Mouse (Mus musculus): Measurements from ENCODE around the gene Adam1a.
A peak's percentile ranks its signal among the peaks of the same experiment; 100 is the strongest.

Adam1a gene

DNA sequence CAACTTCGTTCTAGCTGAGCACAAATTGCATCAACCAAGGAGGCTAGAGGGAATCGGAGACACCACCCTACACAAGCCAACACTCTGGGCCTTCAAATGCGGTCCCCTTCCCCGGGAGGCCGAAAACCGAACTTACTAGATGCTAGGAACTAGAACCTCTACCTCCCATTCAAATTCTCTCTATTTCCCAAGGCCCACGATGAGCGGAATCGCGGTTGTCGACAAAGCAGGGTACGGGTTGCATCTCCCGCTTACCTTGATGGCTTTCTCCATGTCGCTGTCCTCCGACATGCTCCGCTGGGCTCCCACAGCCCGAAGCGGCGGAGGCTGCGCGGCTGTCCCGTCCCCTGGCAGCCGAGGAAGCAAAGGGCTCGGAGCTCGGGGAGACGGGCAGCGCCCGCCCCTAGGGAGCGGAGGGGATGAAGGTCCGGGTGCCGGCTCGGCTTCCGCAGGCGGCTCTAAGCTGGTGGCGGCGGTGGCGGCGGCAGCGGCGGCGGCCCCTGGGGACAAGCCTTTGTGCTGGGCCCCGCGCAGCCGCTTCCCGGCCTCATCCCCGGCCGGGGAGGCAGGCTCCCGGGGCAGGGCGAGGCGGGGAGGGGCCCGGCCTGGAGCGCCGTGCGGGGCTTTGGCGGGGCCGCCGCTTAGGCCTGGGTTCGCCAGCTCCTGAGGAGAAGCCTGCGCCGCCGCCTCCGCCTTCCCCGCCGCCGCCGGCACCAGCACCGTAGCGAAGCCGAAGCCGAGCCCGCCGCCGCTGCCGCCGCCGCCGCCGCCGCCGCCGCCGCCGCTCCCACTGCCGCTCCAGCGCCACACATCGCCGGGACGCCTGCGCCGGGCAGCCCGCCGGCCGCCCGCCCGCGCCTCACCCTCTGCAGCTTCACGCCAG, at the start of gene Adam1a, which contains the start of gene Gm42878:
TSS of gene Adam1a (minus strand) at position 573 of the 883 bp plus-strand sequence.
TSS of gene Gm42878 (minus strand) at position 573 of the 883 bp plus-strand sequence.
- peak; percentile 33 to 43 for DNase-seq

DNA sequence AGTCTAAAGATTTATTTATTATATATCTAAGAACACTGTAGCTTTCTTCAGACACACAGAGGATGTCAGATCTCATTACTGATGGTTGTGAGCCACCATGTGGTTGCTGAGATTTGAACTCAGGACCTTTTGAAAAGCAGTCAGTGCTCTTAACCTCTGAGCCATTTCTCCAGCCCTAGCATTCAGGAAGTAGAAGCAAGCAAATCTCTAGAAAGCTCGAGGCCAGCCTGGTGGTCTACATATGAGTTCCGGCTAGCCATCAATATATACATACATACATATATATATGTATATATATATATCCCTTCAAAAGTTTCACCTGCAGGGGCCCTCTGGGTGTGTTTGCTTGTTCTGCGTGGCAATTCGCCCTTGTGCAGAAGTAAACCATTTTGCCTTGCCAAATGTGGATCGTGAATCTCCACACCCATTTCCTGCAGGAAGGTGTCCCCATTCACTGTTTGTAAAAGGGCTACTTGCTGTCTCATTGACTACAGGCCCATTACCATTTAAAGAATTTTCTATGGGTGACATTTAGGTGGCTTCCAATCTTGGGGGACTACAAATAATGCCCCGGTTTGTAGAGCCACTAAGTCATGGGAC, 49.5 kb upstream of the Adam1a start:
- DNase-seq = no peak

DNA sequence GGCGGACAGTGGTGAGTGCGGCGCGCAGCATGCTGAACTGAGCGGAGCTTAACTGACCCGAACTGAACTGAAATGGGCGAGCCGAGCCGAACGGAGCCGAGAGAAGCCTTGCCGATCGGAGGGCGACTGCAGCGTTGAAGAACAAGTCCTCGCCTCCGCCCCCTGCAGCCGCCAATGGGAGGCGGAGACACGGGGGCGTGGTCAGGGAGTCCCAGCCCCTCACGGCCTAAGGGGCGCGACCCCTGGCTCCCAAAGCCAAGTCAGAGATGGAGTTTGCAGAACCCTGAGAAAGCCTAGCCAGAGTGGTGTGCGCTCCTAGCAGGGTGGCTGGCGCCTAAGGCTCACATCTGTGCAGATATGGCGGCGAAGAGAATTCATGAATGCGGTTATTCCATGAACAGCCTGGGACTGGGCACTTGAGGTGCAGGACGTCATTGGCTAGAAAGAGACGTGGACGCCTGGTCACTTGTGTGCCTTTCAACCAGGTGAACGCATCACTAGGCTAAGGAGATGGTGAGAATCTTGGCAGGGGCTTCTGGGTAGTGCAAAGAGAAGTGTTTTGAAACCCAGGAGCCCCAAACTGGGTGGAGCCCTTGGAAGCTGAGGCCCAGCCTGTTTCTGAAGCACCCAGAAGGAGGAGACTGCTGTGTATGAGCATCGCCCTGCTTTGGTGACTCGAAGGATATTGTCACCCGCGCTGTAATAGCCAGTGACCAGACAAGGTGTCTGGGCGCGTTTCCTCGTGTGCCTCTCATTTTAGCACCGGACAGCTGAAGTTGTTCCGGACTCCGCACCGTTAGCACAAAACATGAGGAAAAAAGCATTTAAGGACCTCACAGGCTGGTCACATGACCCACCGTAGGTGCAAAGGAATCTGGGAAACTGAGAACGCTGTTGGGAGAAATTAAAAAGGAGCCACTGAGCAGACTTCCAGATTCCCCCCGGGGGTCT, 48.4 kb upstream of the Adam1a start, which contains the start of gene Aldh2:
TSS of gene Aldh2 (minus strand) at position 374 of the 951 bp plus-strand sequence.
- peak; percentile 73 to 79 for DNase-seq

DNA sequence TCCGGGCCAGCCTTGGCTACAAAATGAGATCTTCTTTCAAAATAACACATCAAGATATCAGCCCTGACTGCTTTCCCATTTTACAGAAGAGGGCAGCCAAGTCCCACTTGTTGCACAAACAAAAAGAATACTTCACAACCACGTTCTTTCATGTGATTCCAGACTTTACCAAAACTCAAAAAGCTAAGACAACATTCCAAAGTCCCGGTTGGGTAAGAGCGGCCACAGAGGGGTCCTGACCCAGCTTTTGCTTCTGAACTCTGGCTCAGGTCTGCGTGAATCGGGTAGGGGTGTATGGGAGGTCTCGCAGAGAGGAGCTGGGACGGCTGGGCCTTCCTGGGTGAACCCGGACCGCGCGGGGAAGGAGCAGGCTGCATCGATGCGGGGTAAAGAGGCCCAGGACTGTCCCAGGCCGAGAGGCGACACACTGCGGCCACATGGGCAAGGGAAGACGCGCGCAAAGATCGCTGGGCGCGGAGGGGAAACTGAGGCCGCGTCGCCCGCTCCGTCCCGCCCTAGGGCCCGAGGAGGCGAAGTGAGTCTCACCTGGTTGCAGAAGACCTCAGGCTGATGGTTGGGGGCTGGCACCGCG, 47.6 kb upstream of the Adam1a start:
- DNase-seq = no peak

DNA sequence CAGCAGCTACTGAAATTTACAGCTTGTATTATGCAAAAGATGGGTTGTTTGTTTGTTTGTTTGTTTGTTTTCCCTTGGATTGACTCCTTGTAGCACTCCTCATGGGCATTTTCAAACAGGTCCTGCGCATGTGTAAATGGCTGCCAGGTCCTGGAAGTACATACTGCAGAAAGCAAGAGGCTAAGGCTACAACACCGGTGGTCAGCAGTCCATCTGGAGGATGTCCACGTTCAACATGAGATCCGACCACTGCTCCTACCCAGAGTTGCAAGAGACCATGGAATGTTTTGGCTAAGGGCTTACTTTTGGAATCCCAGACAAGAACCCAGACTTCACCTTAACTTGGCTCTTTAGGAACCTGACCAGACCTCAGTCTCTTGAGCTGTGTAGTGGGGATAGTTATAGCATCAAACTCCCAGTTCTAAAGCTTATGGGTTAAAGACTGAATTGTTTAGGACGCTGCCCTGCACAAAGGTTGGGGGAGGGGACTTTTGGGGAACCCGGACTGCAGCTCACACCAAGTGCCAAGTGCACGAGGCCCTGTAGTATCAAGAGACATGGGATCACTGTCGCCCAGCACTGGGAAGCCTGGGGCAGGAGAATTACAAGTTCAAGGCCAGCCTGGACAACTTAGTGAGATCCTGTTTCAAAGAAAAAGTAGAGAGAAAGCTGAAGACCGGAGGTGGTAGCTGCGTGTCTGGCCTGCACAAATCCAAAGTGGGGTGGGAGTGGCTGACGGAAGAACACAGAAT, 47.0 kb upstream of the Adam1a start:
- no peak for DNase-seq

DNA sequence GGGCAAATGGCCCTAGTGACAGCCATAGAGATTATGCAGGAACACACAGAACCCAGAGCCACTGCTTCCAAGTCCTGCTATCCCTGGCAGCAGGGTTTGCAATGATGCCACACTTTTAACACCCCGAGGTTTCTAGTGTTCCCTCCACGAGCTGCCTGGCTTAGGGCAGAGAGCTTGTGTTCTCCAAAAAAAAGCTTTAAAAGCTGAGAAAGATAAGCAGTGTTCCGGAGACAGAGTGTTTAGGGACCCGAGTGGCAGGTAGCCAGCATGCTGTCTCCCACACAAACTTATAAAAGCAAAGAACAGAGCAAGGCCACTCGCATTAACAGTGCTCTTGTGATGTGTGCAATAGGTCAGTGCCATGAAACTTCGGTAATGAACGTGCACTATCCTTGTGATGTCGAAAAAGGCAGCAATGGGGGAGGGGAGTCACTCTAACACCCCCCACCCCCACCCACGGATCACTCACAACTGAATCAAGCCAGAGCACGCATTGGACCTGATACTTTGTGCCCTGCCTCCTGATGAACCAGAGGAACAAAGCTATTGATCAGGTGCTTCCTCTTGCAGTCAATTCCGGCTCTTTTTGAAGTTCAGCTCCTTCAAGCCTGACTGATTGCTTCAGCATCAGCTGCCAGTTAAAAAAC, 46.3 kb upstream of the Adam1a start:
- no peak for DNase-seq

DNA sequence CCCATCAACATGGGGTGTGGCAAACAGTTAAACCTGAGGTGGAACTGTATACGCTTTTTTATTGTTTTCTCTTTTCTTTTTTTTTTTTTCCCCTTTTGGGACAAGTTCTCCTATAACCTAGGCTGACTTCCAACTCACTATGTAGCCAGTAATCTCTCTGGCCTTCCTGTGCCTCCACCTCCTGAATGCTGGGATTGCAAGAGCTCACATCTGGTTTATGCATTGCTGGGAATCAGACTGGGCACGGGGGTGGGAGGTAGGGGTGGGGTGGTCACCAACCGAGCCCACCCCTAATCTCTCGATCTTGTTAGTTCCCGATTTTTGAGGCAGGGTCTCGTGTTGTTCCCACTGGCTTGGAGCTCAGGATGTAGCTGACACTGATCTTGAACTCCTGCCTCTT, 44.6 kb upstream of the Adam1a start:
- no peak for DNase-seq

DNA sequence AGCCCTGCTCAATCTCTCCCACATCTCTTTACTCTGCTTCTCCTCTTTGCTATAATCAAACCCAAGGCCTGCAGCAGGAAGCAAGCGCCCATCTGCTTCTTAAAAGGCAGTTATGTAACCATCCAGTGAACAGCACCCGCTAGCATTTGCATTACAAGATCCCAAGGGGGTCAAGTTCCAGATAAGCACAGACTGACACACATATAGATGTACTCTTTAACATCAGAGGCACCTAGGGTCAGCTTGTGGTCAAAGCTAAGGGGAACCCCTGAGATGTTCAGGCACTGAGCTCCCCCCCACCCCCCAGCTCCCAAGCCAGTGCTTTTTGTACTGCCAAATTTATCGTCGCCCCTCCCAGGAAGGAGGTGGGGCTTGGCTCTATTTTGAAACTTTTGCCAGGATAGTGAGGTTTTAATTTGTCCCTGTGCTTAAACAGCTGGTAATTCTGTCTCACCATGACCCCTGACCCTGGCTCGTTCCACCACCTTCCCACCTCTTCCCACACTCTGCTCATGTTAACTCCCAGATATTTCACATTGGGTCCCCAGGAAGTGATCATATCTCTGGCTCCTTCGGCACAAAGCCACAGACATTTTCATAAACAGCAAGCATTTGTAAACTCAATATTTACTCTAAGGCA, 41.2 kb upstream of the Adam1a start:
- DNase-seq = peak in 1 of 2 experiments; percentile 27

DNA sequence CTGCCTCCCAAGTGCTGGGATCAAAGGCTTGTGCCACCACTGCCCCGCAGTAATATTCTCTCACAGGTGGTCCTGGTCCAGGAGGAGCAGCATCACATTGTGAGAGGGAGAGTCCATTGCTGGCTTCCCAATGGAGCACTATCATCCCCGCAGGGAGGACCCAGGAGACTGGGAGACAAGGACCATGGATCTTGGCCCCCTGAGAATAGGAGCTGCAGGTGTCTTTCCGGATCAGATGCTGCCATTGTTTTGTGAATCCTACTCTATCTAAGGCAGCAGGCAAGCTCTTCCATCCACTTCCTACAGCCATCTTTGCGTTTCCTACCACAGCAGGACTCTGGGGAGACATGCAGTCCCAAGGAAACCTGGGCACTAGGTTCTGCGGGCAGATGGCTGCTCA, 40.4 kb upstream of the Adam1a start:
- DNase-seq = no peak

DNA sequence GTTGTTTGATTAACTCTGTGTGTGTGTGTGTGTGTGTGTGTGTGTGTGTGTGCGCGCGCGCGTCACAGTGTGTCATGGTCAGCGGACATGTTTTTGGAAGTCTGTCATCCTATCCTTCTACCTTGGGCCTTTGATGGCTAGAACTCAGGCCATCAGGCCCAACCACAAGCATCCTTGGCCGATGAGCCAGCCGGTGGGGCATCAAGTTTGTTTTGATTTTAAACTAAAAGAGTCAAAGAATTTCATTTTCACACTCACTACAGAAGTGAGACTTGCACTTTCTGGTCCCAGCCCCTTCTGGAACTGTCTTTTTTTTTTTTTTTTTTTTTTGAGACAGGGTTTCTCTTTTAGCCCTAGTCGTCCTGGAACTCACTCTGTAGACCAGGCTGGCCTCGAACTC, 39.7 kb upstream of the Adam1a start:
- DNase-seq = no peak

DNA sequence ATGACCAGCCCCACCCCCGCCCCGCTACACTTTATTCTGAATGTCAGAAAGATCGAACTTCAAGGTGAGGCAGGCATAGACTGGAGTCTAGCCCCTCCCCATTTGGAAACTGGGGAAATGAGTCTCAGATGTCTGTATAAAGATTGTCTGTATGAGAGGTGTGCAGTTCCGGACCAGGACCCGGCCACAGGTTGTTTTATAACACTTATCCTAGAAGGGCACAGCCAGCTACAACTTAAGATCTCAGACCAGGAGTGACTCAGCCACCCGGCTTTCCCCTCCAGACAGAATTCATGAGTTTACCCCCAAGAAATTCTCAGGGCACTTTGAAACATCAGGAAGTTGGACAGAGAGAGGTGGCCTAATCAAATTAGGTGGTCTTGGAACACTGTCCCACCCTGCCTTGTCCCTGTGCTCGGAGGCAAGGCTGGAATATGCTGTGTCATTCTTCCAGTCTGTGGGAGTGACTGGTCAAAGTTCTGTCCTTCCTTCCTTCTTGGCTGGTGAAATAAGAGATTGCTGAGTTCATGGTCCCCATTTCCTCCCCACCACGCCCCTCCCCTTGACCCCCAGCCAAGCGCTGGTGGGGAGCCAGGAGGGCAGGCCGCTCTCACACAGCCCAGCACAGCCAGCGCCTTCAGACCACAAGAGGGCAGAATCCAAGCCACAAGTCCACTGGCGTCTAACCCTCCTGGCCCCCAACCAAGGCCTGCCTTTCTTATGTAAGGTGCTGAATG, 38.7 kb upstream of the Adam1a start:
- peak; percentile 30 to 36 for DNase-seq

DNA sequence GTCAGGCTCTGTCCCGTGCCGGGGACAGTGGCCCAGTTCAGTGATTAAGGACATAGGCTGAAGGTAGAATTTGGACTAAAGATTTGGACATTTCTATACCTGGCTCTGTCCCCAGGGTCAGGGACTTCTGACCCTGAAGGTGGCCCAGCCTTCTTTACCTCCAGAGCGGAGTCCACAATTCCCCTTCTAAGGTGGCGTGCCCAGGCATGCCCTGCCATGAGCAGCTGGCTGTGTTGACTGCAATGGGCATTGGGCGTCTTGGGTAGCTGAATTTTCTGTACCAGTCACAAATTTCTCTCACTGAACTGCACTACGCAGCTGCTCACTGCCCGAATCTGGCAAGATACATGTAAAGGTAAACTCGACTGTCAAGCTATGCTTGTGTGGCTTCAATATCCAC, 36.7 kb upstream of the Adam1a start:
- DNase-seq = no peak

DNA sequence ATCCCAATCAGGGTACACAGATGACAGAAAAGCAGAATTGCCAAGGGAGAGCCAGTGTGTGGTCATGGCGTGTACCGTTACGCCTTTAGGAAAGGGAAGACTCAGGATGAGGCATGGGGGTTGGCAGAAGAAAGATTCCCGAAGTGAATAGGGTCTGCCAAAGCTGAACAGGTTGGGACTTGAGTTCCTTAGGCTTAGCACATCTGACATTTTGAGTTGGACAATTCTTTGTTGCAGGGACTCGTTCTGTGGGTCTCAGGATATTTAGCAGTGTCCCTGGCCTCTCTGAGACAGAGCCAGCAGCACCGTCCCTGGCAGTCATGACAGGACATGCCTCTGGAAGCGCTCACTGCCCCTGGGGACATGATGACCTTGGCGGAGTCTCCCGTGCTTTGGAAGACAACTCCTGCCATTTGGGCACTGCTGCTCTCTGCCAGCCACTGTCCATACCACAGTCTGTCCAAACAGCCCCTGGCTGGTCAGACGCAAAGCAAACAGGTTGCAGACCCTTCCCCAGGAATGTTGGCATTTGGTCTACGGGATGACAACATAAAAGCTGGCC, 31.7 kb upstream of the Adam1a start:
- DNase-seq = no peak

DNA sequence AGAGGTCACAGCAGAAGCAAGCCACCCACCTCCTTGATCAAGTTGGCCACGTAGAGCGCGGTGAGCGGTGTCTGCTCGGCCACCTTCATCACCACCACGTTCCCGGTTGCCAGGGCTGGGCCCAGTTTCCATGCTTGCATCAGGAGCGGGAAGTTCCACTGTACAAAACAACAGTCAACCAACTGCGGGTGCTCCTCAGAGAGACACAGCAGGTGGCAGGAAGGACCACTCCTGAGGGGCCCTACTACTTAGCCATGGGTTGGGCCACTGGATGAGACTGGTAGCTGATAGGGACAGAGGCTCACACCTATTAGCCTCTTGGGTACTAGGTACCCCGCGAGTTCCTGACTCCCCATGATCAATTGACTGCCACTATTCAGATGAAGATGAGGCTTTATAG, 30.6 kb upstream of the Adam1a start:
- no peak for DNase-seq

DNA sequence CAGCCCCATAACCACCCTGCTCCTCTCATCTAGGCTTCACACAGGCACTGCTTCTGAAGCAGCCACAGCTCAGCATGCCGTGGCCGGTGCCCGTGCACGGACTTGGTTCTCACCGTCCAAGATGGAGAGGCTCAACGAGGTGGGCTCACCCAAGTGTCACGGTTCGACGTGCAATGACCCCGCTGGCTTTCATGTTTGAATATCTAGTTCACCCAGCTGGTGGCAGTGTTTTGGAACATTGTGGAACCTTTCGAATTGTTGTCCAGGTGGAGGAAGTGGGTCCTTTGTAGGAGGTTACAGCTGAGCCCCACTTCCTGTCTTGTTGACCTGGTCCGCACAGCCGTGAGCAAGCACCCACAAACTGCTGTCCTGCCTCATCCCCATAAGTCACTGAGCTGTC, 28.9 kb upstream of the Adam1a start:
- DNase-seq = peak; percentile 16 to 61

DNA sequence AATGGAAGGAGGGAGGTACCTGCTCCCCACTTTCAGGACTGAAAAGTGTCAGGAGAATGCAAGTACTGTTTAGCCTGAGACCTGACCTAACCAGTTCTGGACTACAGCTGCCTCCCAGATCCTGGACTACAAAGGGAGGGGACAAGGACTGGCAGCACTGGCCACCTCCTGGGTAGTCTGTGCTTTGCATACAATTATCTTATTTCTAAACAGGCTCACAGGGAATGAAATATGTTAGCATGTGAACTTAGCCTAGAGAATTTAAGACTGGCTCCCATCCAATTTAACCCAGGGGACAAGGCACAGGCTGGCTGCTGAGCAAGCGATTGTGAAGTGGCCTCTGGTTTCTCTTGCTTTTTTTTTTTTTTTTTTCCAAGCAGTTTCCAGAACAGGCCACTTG, 25.5 kb upstream of the Adam1a start:
- no peak for DNase-seq

DNA sequence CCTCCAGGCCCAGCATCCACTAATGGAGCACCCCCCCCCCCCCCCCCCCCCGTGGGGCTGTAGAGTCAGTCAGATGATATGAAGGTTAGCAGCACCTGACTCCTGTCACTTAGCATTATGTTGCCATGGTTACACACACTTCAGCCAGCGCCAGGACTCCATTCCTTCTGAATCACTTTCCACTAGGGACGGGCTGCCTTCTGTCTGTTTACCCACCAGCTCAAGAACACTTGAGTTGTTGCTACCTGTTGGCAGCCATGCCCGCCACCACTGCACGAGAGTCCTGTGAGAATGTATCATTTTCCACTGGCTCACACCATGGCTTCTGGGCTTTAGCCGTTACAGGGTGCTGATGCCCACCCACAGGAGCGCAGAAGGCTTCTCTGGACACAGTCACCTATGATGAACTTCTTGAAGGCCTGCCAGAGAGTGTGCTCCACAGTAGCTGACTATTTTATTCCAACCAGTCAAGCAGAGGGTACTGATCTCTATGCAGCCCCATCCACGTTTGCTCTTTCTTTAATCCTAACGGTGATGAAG, 24.7 kb upstream of the Adam1a start:
- DNase-seq = no peak

DNA sequence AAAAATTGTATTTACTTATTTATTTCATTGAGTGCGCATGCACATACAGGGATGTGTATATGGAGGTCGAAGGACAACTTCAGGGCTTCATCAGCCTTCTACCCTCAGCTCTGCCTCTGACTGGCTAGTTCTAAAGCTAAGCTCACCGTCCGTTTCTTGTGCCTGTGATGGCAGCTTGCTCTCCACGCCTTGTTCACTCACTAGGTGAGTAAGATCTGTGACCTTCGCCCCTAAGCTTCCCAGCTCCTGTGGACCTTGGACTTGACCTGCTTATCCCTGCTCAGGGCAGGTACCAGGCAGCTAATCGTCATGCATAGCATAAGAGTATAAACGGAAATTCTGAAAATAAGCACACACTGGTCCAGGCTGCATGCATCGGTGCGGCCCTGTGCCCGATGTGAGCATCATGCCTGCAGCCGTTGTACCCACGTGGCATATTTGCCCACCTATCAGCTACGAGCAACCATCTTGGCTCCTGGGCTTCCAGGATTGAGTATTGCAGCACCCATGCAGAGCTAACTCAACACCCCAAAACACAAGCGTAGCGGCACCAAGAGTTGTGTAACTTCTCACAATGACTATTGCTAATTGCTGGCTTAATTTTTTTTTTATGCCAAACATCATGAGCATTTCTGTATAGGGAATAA, 20.9 kb upstream of the Adam1a start:
- no peak for DNase-seq

DNA sequence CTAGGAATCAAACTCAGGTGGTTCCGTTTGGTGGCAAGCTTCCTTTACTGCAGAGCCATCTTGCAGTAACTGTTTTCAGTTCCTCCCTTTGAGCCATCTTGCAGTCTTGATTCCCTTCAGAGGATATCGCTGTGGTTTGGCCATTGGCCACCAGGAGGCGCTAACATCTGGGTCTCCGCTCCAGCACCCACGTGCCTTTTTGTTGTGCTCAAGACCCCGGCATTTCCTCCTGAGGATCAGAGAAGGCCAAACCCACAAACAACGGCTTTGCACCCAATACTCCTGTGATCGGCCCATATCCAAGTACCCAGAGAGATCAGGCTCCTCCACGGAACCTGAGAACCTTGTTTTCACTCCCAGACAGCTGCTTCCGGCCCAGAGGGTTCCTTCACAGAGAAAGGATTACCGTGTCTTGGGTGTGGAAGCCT, 19.2 kb upstream of the Adam1a start:
- peak; percentile 76 to 83 for DNase-seq
